Mouse (Mus musculus) thymus, adult 2 months (tissue): ENCODE results near the gene Gm17581. TPM values are rescaled to one million over a fixed set of nuclear protein-coding genes. Genes with fewer than 3 reads are reported as not detected.

Source experiments
- DNase-seq: peaks from one replicate; pipeline ENCODE4 v3.0.0; 2021
- H3K27ac ChIP-seq: fragments of 200-500 bp; 2 replicates; pipeline ENCODE4 v1.5.1; 2012; ENCODE audit warnings: low read length, control low read depth; ENCODE audit not compliant: control insufficient read depth, insufficient read depth
- H3K27me3 ChIP-seq: fragments of 200-500 bp; 2 replicates; pipeline ENCODE4 v1.6.1; 2012; ENCODE audit warnings: mild to moderate bottlenecking, low read length, moderate library complexity, mixed read lengths; ENCODE audit not compliant: control insufficient read depth, insufficient read depth
- H3K36me3 ChIP-seq: fragments of 200-500 bp; 2 replicates; pipeline ENCODE4 v1.6.1; 2012; ENCODE audit warnings: mild to moderate bottlenecking, low read length, moderate library complexity; ENCODE audit not compliant: control insufficient read depth, insufficient read depth
- H3K4me1 ChIP-seq: fragments of 200-500 bp; replicated peaks from 2 replicates; pipeline ENCODE4 v1.6.1; 2012; ENCODE audit warnings: low read length; ENCODE audit not compliant: control insufficient read depth, insufficient read depth
- H3K4me3 ChIP-seq: fragments of 200-500 bp; 2 replicates; pipeline ENCODE4 v1.5.1; 2012; ENCODE audit warnings: mild to moderate bottlenecking, low read length, control low read depth, moderate library complexity; ENCODE audit not compliant: control insufficient read depth, insufficient read depth
- CTCF ChIP-seq: fragments of 200-500 bp; IDR thresholded peaks from 2 replicates; pipeline ENCODE4 v1.5.1; 2012; ENCODE audit warnings: mild to moderate bottlenecking, control low read depth, low read length, moderate library complexity, borderline replicate concordance; ENCODE audit not compliant: control insufficient read depth, poor library complexity, insufficient read depth; ENCODE audit errors: extremely low read depth
- POLR2A ChIP-seq: fragments of 200-500 bp; IDR thresholded peaks from 2 replicates; pipeline ENCODE4 v1.6.1; 2012; ENCODE audit warnings: mild to moderate bottlenecking, low read length, control low read depth, moderate library complexity; ENCODE audit not compliant: control insufficient read depth, poor library complexity, insufficient read depth; ENCODE audit errors: extremely low read depth
- WGBS: fragments of 180-500 bp; shearing (Covaris S2); methylation state at CpG from one replicate; pipeline ENCODE4 v1.1.7; 2018; 5-methylcytosine and 5-hydroxymethylcytosine counted together
- polyA plus RNA-seq: library from polyadenylated mRNA; depleted of rRNA; stranded (reverse); fragments of >200 nt; gene quantifications from 2 replicates; pipeline ENCODE4 v1.2.3, GENCODE M21; 2012

Gene Gm17581
- polyA plus RNA-seq, 1 experiment: not detected

DNA sequence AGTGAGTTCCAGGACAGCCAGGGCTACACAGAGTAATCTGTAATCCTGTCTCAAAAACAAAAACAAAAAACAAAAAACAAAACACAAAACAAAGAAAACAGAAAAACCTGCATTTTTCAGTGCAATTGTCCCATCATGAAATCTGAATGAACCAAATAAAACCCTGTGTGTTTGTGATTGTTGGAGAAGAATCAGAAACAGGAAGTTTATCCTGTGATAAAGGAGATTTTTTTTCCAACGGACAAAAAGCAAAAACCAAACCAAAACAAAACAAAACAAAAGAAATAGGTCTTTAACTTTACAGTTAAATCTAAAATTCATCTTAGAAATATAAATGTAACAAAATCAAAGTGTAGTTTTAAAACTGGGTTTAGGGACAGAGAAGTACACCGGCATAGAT, 41.1 kb downstream of the Gm17581 start:
- 72% methylated on average over 2 of the region's 2 CpGs for WGBS
- Histone ChIP-seq H3K4me3 (no peak overlapping the region), H3K27ac (no peak overlapping the region), H3K36me3 (no peaks in the 10 kb centered on the region), H3K4me1 (peaks cover 5% of the 10 kb centered on the region), H3K27me3 (no peaks in the 10 kb centered on the region)
- DNase-seq: no peak
- TF ChIP-seq CTCF (no peak), POLR2A (no peak)

DNA sequence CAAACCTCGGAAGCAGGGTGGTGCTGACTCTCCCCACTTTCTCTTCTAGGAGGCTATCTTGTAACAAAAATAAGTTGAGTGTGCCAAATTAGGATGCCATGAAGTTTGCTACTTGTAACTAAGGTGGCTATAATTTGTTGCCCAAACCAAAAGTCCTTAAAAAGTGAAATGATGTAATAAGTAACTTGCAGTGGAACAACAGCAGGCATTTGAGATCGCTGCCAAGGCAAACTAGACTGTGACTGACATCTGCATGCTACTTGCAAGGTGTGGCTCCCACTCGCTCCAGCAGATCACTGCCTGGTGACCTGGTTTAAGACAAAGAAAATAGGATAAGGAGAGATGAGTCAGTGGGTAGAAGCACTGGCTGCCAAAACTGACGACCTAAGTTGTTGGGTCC, 42.5 kb downstream of the Gm17581 start:
- H3K27ac ChIP-seq: no peak overlapping the region
- no peaks in the 10 kb centered on the region for H3K27me3 ChIP-seq
- peaks cover 5% of the 10 kb centered on the region for H3K4me1 ChIP-seq
- no peak for DNase-seq
- no peak for TF ChIP-seq POLR2A
- no peak for TF ChIP-seq CTCF
- no peak overlapping the region for H3K4me3 ChIP-seq
- WGBS: 94% methylated on average over 4 of the region's 4 CpGs
- H3K36me3 ChIP-seq: no peaks in the 10 kb centered on the region

DNA sequence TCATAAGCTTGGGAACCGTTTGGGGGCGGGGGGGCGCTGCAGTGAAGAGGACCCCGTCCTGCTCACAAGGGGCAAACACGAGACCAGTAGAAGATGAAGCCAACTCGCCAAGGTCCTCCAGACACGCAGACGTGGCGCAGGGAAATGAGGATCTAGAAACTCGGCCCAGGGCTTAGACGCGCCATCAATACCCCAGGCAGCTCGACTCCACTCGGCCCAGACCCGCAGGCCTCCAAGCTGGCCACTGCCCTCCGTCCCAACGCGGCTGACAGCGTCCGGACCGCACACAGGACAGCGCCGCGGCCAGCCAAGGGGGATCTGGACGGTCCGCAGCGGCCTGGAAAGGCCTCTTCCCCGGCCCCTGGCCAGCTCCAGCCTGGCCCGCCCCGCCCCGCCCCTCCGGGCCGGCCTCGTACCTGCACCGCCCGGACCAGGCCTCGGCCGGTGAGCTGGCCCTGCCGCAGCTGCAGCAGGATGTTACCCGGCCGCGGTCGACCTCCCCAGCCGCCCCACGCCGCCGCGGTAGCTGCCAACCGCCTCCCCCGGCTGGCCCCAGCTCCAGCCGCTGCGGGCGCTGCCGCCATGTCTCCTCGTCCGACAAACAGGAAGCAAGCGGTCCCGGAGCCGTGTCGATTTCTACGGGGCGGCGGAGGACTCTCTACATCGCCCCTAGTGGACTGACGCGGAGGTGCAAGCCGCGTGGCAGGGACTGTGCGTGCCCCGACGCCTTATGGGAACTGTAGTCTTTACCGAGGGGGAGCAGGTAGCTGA, 43.8 kb downstream of the Gm17581 start, which contains the start of gene Trpc4ap:
Gene Trpc4ap (minus strand): TSS at position 662 of the 771 bp plus-strand sequence.
- Histone ChIP-seq H3K27ac (peak within 1 kb of the TSS; percentile 12), H3K27me3 (no peaks in the 10 kb centered on the region), H3K4me1 (peaks cover 15% of the 10 kb centered on the region), H3K4me3 (peak within 1 kb of the TSS; percentile 94), H3K36me3 (no peaks in the 10 kb centered on the region)
- DNase-seq: peak; percentile 98
- TF ChIP-seq CTCF (peak; percentile 95), POLR2A (peak; percentile 95)
- WGBS: under 1% methylated on average over 72 of the region's 72 CpGs

DNA sequence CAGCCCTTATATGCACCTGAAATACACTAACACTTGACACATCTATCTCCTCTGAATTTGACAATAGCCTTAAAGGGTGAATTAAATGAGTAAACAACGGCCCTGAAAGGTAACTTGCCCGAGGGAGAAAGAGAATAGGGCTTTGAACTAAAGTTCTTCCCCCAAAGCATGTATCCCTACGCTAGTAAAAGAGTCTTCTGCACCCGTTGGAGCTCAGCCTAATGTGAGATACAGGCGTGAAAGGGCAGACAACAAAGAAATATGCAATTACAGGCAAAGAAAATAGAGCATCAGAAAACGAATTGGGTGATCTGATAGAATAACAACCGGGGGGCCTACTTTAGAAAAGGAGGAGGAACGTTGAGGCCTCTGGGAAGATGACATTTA, 44.3 kb downstream of the Gm17581 start:
- no peaks in the 10 kb centered on the region for H3K36me3 ChIP-seq
- H3K27ac ChIP-seq: no peak overlapping the region; the same call in 1 of the 2 replicates
- no peak for TF ChIP-seq CTCF
- TF ChIP-seq POLR2A: no peak
- peaks cover 17% of the 10 kb centered on the region for H3K4me1 ChIP-seq
- no peaks in the 10 kb centered on the region for H3K27me3 ChIP-seq
- no peak for DNase-seq
- peak overlapping the region; percentile 94 for H3K4me3 ChIP-seq
- 2% methylated on average over 8 of the region's 8 CpGs for WGBS

DNA sequence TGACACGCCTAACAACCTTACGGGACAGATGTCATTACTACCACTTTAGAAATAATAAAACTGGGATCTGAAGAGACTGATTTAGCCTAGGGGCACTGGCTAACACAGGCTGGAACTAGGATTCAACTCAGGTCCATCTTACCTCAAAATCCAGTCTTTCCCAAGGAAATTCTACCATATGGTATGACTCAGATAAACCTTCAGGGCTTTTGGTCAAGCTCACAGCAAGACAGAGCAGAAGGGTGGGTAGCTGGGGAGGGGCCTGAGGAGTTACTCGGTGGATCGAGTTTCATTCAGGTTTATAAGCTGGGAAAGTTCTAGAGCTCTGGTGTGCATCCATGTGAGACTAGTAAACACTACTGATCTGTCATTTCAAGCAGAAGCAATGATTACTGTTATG, 46.5 kb downstream of the Gm17581 start:
- DNase-seq: no peak
- H3K4me3 ChIP-seq: no peak overlapping the region
- H3K4me1 ChIP-seq: peaks cover 25% of the 10 kb centered on the region
- TF ChIP-seq POLR2A (no peak), CTCF (no peak)
- H3K27me3 ChIP-seq: no peaks in the 10 kb centered on the region
- H3K27ac ChIP-seq: no peak overlapping the region
- WGBS: 94% methylated on average over 4 of the region's 4 CpGs
- no peaks in the 10 kb centered on the region for H3K36me3 ChIP-seq

DNA sequence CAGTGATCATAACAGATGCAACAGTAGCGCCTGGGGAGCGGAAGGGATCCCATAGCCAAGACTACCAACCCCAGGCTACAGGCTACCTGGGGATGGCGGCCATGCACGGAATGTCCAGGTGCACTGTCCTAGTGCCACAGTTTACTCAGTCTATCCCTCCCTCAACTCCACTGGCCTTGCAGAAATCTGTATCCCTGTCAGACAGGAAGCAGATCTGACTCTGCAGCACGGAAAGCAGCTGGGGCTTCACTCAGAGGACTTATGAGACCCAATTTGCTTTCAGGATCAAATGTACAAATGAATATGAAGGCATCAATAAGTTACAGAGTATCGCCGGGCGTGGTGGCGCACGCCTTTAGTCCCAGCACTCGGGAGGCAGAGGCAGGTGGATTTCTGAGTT, 47.9 kb downstream of the Gm17581 start:
- peaks cover 29% of the 10 kb centered on the region for H3K4me1 ChIP-seq
- DNase-seq: no peak
- 83% methylated on average over 11 of the region's 11 CpGs for WGBS
- no peaks in the 10 kb centered on the region for H3K27me3 ChIP-seq
- no peak overlapping the region for H3K4me3 ChIP-seq
- no peaks in the 10 kb centered on the region for H3K36me3 ChIP-seq
- TF ChIP-seq CTCF (no peak), POLR2A (no peak)
- H3K27ac ChIP-seq: peak overlapping the region; percentile 71
